Comparison of ENCODE assay signal across 27 mouse cellular contexts in genomic region chr10:7280429-7280828, GRCm38 (mm10).
"Had no signal": no experiment of that assay in that cellular context is flagged by ENCODE, and none has a peak within 500 bp of the region (broad histone marks: within the 10 kb centered on the region; RNA-seq: fewer than 3 reads in every experiment).

No protein-coding gene starts in this region.

- H3K27me3 ChIP-seq: embryonic facial prominence, embryonic 12.5 days; embryonic facial prominence, embryonic 13.5 days; embryonic facial prominence, embryonic 15.5 days; forebrain, embryonic 12.5 days; forebrain, embryonic 13.5 days; forebrain, embryonic 15.5 days had no signal

- H3K4me3 ChIP-seq: embryonic facial prominence, embryonic 10.5 days; embryonic facial prominence, embryonic 12.5 days; embryonic facial prominence, embryonic 13.5 days; embryonic facial prominence, embryonic 15.5 days; erythroblast, embryonic 14.5 days; forebrain, embryonic 10.5 days; forebrain, embryonic 12.5 days; forebrain, embryonic 13.5 days; forebrain, embryonic 15.5 days; gastrocnemius, adult 2 months had no signal

- H3K9ac ChIP-seq: embryonic facial prominence, embryonic 12.5 days; embryonic facial prominence, embryonic 13.5 days; embryonic facial prominence, embryonic 15.5 days; forebrain, embryonic 12.5 days; forebrain, embryonic 13.5 days; forebrain, embryonic 15.5 days; forebrain, postnatal 0 days had no signal

- H3K4me1 ChIP-seq: embryonic facial prominence, embryonic 12.5 days; forebrain, embryonic 10.5 days; forebrain, embryonic 12.5 days; forebrain, embryonic 13.5 days had no signal

- DNase-seq: cerebellum, adult 2 months; cerebellum, adult 8-10 months; cerebellum, adult 9-10 months; cerebellum, adult 9-11 months; cerebellum, postnatal 10 days; cerebellum, postnatal 14 days; cerebellum, postnatal 25 days; cerebellum, postnatal 36 days; embryo, embryonic 11 days; forebrain, postnatal 0 days; gastrocnemius, adult 2 months; gastrocnemius, postnatal 10 days; gastrocnemius, postnatal 14 days; gastrocnemius, postnatal 25 days; gastrocnemius, postnatal 36 days; heart, adult 18-20 months had no signal

- H3K36me3 ChIP-seq: embryonic facial prominence, embryonic 10.5 days; embryonic facial prominence, embryonic 12.5 days; embryonic facial prominence, embryonic 13.5 days; embryonic facial prominence, embryonic 15.5 days; forebrain, embryonic 10.5 days; forebrain, embryonic 12.5 days; forebrain, embryonic 15.5 days had no signal

- H3K9me3 ChIP-seq: embryonic facial prominence, embryonic 10.5 days; embryonic facial prominence, embryonic 12.5 days; embryonic facial prominence, embryonic 13.5 days; embryonic facial prominence, embryonic 15.5 days; forebrain, embryonic 10.5 days; forebrain, embryonic 12.5 days; forebrain, embryonic 13.5 days; forebrain, embryonic 15.5 days had no signal

- H3K27ac ChIP-seq: embryonic facial prominence, embryonic 10.5 days; embryonic facial prominence, embryonic 12.5 days; embryonic facial prominence, embryonic 13.5 days; embryonic facial prominence, embryonic 15.5 days; forebrain, embryonic 10.5 days; forebrain, embryonic 12.5 days; forebrain, embryonic 13.5 days; forebrain, embryonic 15.5 days; gastrocnemius, adult 2 months had no signal

- ATAC-seq: forebrain, embryonic 13.5 days; forebrain, embryonic 14.5 days; forebrain, embryonic 15.5 days; forebrain, embryonic 16.5 days; forebrain, postnatal 0 days had no signal

- H3K4me2 ChIP-seq: embryonic facial prominence, embryonic 12.5 days; embryonic facial prominence, embryonic 13.5 days; embryonic facial prominence, embryonic 15.5 days; forebrain, embryonic 12.5 days; forebrain, embryonic 13.5 days; forebrain, embryonic 15.5 days had no signal
